Mouse (Mus musculus): ENCODE results near the gene Sult2b1. TPM values are rescaled to one million over a fixed set of nuclear protein-coding genes. Genes with fewer than 3 reads are reported as not detected.

The Sult2b1 gene
- polyA plus RNA-seq, 1 experiment from 2014 or later, result 0.72 TPM

DNA sequence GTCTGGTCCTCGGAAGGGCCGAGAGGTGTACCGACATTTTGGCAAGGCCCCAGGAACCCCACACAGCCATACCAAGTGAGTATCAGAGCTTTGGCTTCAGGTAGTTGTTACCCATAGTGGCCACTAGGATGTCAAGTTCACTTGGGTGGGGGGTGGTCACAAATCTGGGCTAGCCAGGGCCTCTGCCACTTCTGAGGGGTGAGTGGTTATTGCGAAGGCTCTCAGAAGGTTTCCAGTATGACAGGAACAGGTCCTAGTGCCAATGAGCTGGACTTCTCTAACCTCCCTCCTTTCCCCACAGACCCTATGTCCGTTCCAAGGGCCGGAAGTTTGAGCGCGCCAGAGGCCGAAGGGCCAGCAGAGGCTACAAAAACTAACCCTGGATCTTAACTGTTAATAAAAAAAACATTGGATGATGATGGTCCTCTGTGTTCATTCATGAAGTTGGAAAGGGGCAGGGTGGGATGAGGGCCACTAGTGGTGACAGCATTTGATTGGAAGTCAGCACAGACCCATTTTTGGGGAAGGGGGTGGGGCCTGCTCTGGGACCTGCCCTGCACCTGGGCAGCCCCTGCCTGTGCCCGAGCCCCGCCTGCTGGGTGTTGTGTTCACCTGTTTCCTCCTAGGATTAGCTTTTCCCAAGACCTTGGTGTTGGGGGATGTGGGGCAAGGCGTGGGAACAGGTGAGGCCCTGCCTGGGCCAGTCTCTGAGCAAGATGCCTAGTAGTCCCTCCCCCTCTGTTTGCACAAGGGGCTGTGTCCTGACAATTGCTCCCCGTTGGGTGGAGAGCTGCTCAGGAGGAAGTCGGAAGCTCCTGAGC, 63.8 kb downstream of the Sult2b1 start, which contains the start of gene Fam83e:
Fam83e (plus strand) TSS at position 800 of the 821 bp plus-strand sequence.
- Histone ChIP-seq H3K27me3 (ENCODE audit: control insufficient read depth, insufficient read depth, low read length) (no peaks in the 10 kb centered on the region), H3K9me3 (replicated peaks; ENCODE audit: control insufficient read depth, low read length) (no peaks in the 10 kb centered on the region), H3K4me1 (ENCODE audit: control insufficient read depth, insufficient read depth, low read length) (peaks cover 28% of the 10 kb centered on the region), H3K4me3 (ENCODE audit: low read length) (no peak within 1 kb of the TSS), H3K4me2 (ENCODE audit: low read depth, low read length) (no peak within 1 kb of the TSS), H3K36me3 (ENCODE audit: control insufficient read depth, insufficient read depth) (peaks cover 23% of the 10 kb centered on the region), H3K27ac (ENCODE audit: low read length) (no peak within 1 kb of the TSS), H3K9ac (ENCODE audit: low read length) (no peak within 1 kb of the TSS)
- 76% methylated on average over 14 of the region's 14 CpGs for WGBS
- ATAC-seq (replicated peaks; ENCODE audit: extremely low read depth, insufficient read depth, low FRiP score), result no peak

DNA sequence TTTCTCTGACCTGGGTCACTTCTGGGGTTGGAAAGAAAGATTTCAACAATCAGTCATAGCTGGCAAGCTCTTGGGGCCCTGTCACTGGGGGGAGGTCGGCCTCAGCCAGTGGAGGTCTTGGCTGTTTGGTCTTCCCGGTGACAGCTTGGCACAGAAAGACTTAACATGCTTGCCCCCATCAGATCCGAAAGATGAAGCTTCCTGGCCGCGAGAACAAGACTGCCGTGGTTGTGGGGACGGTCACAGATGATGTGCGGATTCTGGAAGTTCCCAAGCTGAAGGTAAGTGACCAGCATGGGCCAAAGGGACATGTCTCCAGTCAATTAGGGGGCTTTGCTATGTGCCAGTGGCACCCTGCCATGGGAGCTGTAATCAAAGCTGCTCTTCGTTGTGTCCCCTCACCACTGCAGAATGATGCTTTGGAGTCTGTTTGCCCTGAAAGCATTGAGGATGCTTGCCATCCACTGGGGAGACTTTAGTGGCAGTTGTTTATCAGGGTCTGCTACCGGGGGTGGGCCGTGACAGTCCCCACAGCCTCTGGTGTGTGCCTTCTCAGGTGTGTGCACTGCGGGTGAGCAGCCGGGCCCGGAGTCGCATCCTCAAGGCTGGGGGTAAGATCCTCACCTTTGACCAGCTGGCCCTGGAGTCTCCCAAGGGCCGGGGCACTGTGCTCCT, 64.6 kb downstream of the Sult2b1 start:
- no peak for ATAC-seq (replicated peaks; ENCODE audit: extremely low read depth, insufficient read depth, low FRiP score)
- H3K4me3 ChIP-seq (ENCODE audit: low read length), result no peak overlapping the region
- H3K4me1 ChIP-seq (ENCODE audit: control insufficient read depth, insufficient read depth, low read length), result peaks cover 31% of the 10 kb centered on the region
- no peak overlapping the region for H3K27ac ChIP-seq (ENCODE audit: low read length)
- H3K36me3 ChIP-seq (ENCODE audit: control insufficient read depth, insufficient read depth), result peaks cover 23% of the 10 kb centered on the region
- no peak overlapping the region for H3K4me2 ChIP-seq (ENCODE audit: low read depth, low read length)
- H3K9ac ChIP-seq (ENCODE audit: low read length), result no peak overlapping the region
- H3K27me3 ChIP-seq (ENCODE audit: control insufficient read depth, insufficient read depth, low read length), result no peaks in the 10 kb centered on the region
- 91% methylated on average over 15 of the region's 16 CpGs for WGBS
- no peaks in the 10 kb centered on the region for H3K9me3 ChIP-seq (replicated peaks; ENCODE audit: control insufficient read depth, low read length)

DNA sequence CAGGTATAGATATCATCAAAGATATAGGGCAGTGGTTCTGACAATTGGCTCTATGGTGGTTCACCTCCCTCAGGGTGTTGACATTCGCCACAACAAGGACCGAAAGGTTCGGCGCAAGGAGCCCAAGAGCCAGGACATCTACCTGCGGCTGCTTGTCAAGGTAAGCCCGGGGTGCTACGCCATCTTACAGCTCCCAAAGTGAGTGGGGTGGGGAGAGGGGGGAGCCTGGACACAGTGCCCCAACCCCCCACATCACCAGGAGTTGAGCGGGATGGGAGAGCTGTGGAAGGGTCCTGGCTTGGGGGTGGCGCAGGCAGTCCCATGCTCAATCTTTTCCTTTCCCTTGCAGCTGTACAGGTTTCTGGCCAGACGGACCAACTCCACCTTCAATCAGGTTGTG, 65.3 kb downstream of the Sult2b1 start:
- peaks cover 22% of the 10 kb centered on the region for H3K36me3 ChIP-seq (ENCODE audit: control insufficient read depth, insufficient read depth)
- peak overlapping the region; percentile 96 for H3K4me2 ChIP-seq (ENCODE audit: low read depth, low read length)
- 80% methylated on average over 10 of the region's 10 CpGs for WGBS
- no peak for ATAC-seq (replicated peaks; ENCODE audit: extremely low read depth, insufficient read depth, low FRiP score)
- H3K4me1 ChIP-seq (ENCODE audit: control insufficient read depth, insufficient read depth, low read length), result peaks cover 37% of the 10 kb centered on the region
- no peaks in the 10 kb centered on the region for H3K9me3 ChIP-seq (replicated peaks; ENCODE audit: control insufficient read depth, low read length)
- no peak overlapping the region for H3K27ac ChIP-seq (ENCODE audit: low read length)
- H3K27me3 ChIP-seq (ENCODE audit: control insufficient read depth, insufficient read depth, low read length), result no peaks in the 10 kb centered on the region
- peak overlapping the region; percentile 94 for H3K4me3 ChIP-seq (ENCODE audit: low read length)
- peak overlapping the region; percentile 99 for H3K9ac ChIP-seq (ENCODE audit: low read length)

DNA sequence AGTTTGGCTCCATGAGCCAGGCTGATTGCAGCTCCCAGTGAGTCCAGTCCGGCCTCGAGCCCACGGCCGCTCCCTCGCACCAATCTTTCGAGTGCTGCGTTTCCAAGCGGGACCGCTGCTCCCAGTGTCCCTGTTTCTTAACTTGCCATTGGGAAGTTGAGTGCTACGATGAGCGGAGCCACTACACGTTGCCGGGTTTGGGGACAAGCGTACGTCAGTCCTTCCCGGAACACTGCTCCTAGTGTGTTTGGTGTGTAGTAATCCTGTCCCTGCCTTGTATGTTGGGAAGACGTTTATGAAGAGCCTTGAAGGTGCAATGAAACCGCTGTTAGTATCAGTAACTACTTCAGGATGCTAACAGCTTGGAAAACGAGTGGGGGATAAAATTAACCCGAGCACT, 66.1 kb downstream of the Sult2b1 start:
- Histone ChIP-seq H3K27me3 (ENCODE audit: control insufficient read depth, insufficient read depth, low read length) (no peaks in the 10 kb centered on the region), H3K27ac (ENCODE audit: low read length) (peak overlapping the region; percentile 93), H3K9me3 (replicated peaks; ENCODE audit: control insufficient read depth, low read length) (no peaks in the 10 kb centered on the region), H3K36me3 (ENCODE audit: control insufficient read depth, insufficient read depth) (peaks cover 21% of the 10 kb centered on the region), H3K4me1 (ENCODE audit: control insufficient read depth, insufficient read depth, low read length) (peaks cover 40% of the 10 kb centered on the region), H3K4me2 (ENCODE audit: low read depth, low read length) (peak overlapping the region; percentile 96), H3K9ac (ENCODE audit: low read length) (peak overlapping the region; percentile 99), H3K4me3 (ENCODE audit: low read length) (peak overlapping the region; percentile 94)
- no peak for ATAC-seq (replicated peaks; ENCODE audit: extremely low read depth, insufficient read depth, low FRiP score)
- under 1% methylated on average over 20 of the region's 20 CpGs for WGBS

DNA sequence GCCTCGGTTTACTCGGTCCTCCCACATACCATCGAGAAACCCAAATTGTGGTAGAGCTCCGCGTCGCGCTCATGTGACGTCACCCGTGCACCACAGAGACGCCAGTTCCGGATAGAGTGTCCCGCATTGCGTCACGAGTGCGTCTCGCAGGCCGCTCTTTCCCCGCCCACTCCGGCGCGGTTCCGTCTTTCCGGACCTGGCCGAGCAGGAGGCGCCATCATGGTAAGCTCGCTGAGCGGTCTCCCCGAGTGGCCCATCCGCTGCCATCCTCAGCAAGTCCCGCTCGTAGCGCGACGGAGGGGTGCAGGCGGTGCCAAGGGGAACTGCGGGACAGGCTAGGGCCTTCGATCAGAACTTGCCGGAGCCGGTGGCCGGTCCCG, 66.6 kb downstream of the Sult2b1 start, which contains the start of gene Sphk2:
Sphk2 (minus strand) TSS at position 85 of the 380 bp plus-strand sequence.
- Histone ChIP-seq H3K9me3 (replicated peaks; ENCODE audit: control insufficient read depth, low read length) (no peaks in the 10 kb centered on the region), H3K9ac (ENCODE audit: low read length) (peak within 1 kb of the TSS; percentile 99), H3K27me3 (ENCODE audit: control insufficient read depth, insufficient read depth, low read length) (no peaks in the 10 kb centered on the region), H3K4me2 (ENCODE audit: low read depth, low read length) (peak within 1 kb of the TSS; percentile 96), H3K27ac (ENCODE audit: low read length) (peak within 1 kb of the TSS; percentile 93), H3K36me3 (ENCODE audit: control insufficient read depth, insufficient read depth) (peaks cover 25% of the 10 kb centered on the region), H3K4me3 (ENCODE audit: low read length) (peak within 1 kb of the TSS; percentile 94), H3K4me1 (ENCODE audit: control insufficient read depth, insufficient read depth, low read length) (peaks cover 40% of the 10 kb centered on the region)
- peak; percentile 74 for ATAC-seq (replicated peaks; ENCODE audit: extremely low read depth, insufficient read depth, low FRiP score)
- under 1% methylated on average over 41 of the region's 41 CpGs for WGBS

DNA sequence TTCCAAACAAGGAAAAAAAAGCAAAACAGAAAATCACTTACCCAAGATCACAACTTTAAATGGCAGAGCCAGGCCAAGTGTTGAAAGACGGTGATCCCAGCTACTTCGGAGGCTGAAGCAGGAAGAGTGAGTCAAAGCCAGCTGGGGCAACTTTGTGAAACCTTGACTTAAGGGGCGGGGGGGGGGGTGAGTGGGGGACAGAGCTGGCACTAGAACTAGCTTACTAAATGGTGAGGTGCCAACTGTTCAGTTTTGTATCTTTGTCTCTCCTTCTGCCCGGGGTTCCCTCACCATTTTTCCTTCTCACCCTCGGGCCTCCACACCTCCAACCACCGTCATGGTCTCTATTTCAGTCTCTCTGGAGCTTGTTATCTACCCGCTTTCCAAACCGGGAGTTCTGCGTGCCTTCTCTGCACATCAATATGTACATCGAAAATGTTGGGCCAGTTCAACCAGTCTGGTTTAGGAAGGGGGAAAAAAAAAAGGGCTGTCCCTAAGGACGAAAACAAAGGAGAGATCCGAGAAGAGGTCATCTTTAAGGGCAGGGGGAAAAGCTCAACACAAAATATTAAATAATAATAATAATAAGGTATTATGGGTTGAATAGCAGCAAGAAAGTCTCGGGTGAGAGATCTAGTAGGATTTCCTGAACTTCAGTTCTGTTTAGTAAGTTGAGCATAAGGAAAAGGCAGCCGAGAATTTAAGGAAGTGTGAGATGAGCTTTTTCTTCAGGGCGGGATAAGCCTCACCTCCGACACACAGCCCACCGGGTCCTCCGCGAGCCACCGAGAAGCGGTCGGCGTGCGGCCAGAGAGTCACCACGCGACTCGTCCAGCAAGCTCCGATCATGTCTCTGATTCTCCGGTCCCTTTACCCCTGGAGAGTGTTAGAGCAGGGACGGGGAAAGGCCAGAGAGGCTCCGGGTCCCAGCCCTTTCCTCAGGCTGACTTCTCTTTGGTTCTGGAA, 67.2 kb downstream of the Sult2b1 start:
- H3K4me1 ChIP-seq (ENCODE audit: control insufficient read depth, insufficient read depth, low read length), result peaks cover 40% of the 10 kb centered on the region
- WGBS, result 7% methylated on average over 31 of the region's 31 CpGs
- peaks cover 31% of the 10 kb centered on the region for H3K36me3 ChIP-seq (ENCODE audit: control insufficient read depth, insufficient read depth)
- H3K27ac ChIP-seq (ENCODE audit: low read length), result peak overlapping the region; percentile 93
- H3K9me3 ChIP-seq (replicated peaks; ENCODE audit: control insufficient read depth, low read length), result no peaks in the 10 kb centered on the region
- peak overlapping the region; percentile 96 for H3K4me2 ChIP-seq (ENCODE audit: low read depth, low read length)
- H3K4me3 ChIP-seq (ENCODE audit: low read length), result peak overlapping the region; percentile 94
- ATAC-seq (replicated peaks; ENCODE audit: extremely low read depth, insufficient read depth, low FRiP score), result peak; percentile 8
- H3K9ac ChIP-seq (ENCODE audit: low read length), result peak overlapping the region; percentile 94
- no peaks in the 10 kb centered on the region for H3K27me3 ChIP-seq (ENCODE audit: control insufficient read depth, insufficient read depth, low read length)

DNA sequence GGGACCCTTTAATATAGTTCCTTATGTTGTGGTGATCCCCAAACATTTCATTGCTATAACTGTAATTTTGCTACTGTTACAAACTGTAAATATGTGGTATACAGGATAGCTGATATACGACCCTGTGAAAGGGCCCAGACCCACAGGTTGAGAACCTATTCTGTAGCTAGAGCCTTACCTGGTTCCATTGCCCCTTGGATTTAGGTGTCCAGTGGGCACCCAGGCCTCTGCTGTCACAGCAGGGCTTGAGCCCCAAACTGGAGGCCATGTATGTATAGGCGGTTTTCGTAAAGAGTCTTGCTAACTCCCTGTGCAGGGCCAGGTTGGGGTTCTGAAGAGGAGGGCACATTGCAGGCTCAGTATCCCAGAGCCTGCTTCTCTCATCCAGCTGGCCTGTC, 68.0 kb downstream of the Sult2b1 start:
- H3K27me3 ChIP-seq (ENCODE audit: control insufficient read depth, insufficient read depth, low read length), result no peaks in the 10 kb centered on the region
- no peaks in the 10 kb centered on the region for H3K9me3 ChIP-seq (replicated peaks; ENCODE audit: control insufficient read depth, low read length)
- peak overlapping the region; percentile 94; the same call in 1 of the 2 replicates for H3K4me3 ChIP-seq (ENCODE audit: low read length)
- no peak overlapping the region for H3K27ac ChIP-seq (ENCODE audit: low read length)
- WGBS, result 93% methylated on average over 3 of the region's 3 CpGs
- H3K9ac ChIP-seq (ENCODE audit: low read length), result peak overlapping the region; percentile 94
- peaks cover 40% of the 10 kb centered on the region for H3K4me1 ChIP-seq (ENCODE audit: control insufficient read depth, insufficient read depth, low read length)
- ATAC-seq (replicated peaks; ENCODE audit: extremely low read depth, insufficient read depth, low FRiP score), result no peak
- peak overlapping the region; percentile 96 for H3K4me2 ChIP-seq (ENCODE audit: low read depth, low read length)
- H3K36me3 ChIP-seq (ENCODE audit: control insufficient read depth, insufficient read depth), result peaks cover 31% of the 10 kb centered on the region

DNA sequence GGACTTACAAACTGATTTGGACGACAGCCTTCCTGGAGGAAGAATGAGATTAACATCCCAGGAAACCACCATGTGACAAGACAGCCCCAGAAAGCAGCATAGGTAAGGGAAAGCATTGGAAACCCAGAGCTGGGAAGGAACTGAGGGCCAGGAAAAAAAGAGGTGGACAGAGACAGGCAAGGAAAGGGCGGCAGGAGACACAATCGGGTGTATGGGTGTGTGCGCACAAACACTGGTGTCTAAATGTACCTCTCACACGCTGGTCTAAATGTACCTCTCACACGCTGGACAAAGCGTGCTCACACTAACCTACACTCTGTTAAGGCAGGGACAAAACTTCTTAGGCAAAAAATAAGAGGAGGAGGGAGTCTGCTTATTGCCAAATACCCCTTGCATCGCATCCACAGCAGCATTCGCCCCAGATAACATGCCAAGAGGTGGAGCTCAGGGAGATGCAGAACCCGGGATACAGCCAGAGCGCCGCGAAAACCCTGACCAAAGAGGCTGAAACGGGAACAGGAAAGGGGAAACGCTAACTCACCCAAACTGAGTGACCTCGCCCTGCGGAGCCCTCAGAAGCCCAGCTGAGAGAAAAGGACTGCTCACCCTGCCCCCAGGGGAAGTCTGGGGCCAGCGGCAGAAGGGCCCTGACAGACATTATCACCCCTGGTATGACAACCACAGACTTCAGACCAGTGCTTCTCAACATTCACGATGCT, 68.6 kb downstream of the Sult2b1 start:
- peak overlapping the region; percentile 96 for H3K4me2 ChIP-seq (ENCODE audit: low read depth, low read length)
- H3K4me3 ChIP-seq (ENCODE audit: low read length), result peak overlapping the region; percentile 79
- H3K9ac ChIP-seq (ENCODE audit: low read length), result peak overlapping the region; percentile 94
- no peaks in the 10 kb centered on the region for H3K9me3 ChIP-seq (replicated peaks; ENCODE audit: control insufficient read depth, low read length)
- H3K27me3 ChIP-seq (ENCODE audit: control insufficient read depth, insufficient read depth, low read length), result no peaks in the 10 kb centered on the region
- peaks cover 40% of the 10 kb centered on the region for H3K4me1 ChIP-seq (ENCODE audit: control insufficient read depth, insufficient read depth, low read length)
- H3K36me3 ChIP-seq (ENCODE audit: control insufficient read depth, insufficient read depth), result peaks cover 34% of the 10 kb centered on the region
- peak overlapping the region; percentile 33; the same call in 1 of the 2 replicates for H3K27ac ChIP-seq (ENCODE audit: low read length)
- ATAC-seq (replicated peaks; ENCODE audit: extremely low read depth, insufficient read depth, low FRiP score), result no peak
- WGBS, result 79% methylated on average over 19 of the region's 19 CpGs

Measured in heart, embryonic 16.5 days (tissue).